Mouse (Mus musculus): ENCODE measurements at regions not wholly inside any gene's neighbourhood (a gene's known extent, or its start where the extent isn't known, plus 50 kb on each side); places are given as distances from the start of the nearest gene placed in this dataset.

DNA sequence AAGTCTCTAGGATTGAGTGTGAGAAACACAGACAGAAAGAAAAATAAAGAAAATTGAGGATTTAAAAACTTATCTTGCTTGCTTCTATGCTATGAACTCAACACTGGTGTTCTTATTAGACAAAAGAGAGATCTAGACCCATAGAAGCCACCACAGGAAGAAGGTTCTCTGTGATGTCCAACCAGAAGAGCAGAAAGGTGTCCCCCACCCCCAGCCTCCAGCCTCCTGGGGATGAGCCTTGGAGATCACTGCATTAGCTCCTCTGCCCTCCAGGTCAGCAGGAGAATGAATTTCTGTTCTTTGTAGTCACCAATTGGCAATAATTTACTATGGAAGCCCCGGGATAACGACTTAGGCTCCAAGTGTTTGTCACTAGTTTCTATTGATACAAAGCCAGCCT lies 444.3 kb upstream of the Cdh4 start:
- Histone ChIP-seq H3K36me3 (ENCODE audit: control insufficient read depth, insufficient read depth, low read length) (no peaks in the 10 kb centered on the region), H3K9me3 (ENCODE audit: control insufficient read depth, low read length) (no peaks in the 10 kb centered on the region), H3K4me2 (replicated peaks; ENCODE audit: low read depth, low read length, severe bottlenecking) (no peak overlapping the region), H3K27me3 (ENCODE audit: control insufficient read depth, insufficient read depth, low read length) (no peaks in the 10 kb centered on the region), H3K9ac (ENCODE audit: low read depth, low read length, severe bottlenecking) (no peak overlapping the region), H3K4me1 (ENCODE audit: control insufficient read depth, insufficient read depth, low read length) (no peaks in the 10 kb centered on the region), H3K4me3 (replicated peaks; ENCODE audit: low read length) (no peak overlapping the region), H3K27ac (replicated peaks; ENCODE audit: low read depth, low read length) (no peak overlapping the region)
- no peak for TF ChIP-seq POLR2A (IDR thresholded peaks at IDR 0.05; ENCODE audit: borderline replicate concordance, extremely low read depth, insufficient read depth, insufficient read length)
- ATAC-seq (ENCODE audit: low FRiP score, low read depth) (no peak), DNase-seq (ENCODE audit: low spot score) (no peak)
- WGBS: 66% methylated on average over 2 of the region's 2 CpGs

DNA sequence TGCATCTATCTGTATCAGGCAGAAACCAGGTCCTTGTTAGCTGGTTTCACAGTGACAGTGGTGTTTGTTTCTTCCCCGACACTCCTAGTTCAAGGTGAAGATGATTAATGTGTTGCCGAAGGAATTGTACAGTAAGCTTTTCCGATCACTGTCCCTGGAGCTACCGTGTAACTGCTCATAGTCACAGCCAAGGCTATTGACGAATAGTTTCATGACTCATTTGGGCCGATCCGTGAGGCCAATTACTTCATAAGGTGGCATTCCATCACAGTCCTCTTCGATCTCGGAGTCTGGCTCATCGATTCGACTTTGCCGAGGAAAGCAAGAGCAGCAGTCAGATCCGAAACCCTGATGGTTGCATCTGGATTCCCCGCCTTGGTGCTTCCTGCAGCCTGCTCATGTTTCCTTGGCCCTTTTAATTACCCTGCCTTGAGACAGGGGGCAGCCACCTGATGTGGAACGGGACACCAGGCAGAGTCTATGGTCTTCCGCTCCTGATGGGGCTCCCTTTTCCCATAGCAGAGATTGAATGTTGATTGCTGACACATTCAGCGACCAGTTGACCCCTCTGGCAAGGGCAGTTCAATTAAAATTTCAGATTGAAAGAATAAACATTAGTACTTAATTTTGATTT lies 441.7 kb upstream of the Cdh4 start:
- no peak overlapping the region for H3K4me2 ChIP-seq (replicated peaks; ENCODE audit: low read depth, low read length, severe bottlenecking)
- H3K27me3 ChIP-seq (ENCODE audit: control insufficient read depth, insufficient read depth, low read length): no peaks in the 10 kb centered on the region
- H3K36me3 ChIP-seq (ENCODE audit: control insufficient read depth, insufficient read depth, low read length): no peaks in the 10 kb centered on the region
- no peak overlapping the region for H3K4me3 ChIP-seq (replicated peaks; ENCODE audit: low read length)
- 60% methylated on average over 17 of the region's 17 CpGs for WGBS
- H3K9me3 ChIP-seq (ENCODE audit: control insufficient read depth, low read length): no peaks in the 10 kb centered on the region
- no peak for TF ChIP-seq POLR2A (IDR thresholded peaks at IDR 0.05; ENCODE audit: borderline replicate concordance, extremely low read depth, insufficient read depth, insufficient read length)
- DNase-seq (ENCODE audit: low spot score) (no peak), ATAC-seq (ENCODE audit: low FRiP score, low read depth) (no peak)
- no peak overlapping the region for H3K27ac ChIP-seq (replicated peaks; ENCODE audit: low read depth, low read length)
- H3K4me1 ChIP-seq (ENCODE audit: control insufficient read depth, insufficient read depth, low read length): no peaks in the 10 kb centered on the region
- no peak overlapping the region for H3K9ac ChIP-seq (ENCODE audit: low read depth, low read length, severe bottlenecking)

DNA sequence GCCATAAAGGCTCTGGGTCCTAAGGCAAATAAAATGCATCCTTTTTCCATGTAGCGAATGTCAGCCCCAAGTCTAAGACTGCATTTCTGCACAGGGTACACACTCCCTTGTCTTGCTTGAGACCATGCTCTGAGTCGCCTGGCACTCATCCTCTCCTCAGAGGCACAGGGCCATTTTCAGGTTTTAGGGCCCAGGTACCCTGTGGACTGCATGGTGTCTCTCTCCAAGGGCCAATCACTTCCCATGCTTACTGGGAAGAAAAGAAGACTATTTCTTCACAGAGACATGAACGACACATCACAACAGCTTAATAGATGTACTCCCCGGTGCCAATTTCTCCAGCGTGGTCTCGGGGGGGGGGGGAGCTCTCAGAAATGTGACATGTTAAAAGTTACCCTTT lies 434.5 kb upstream of the Cdh4 start:
- ATAC-seq (ENCODE audit: low FRiP score, low read depth): no peak
- H3K4me1 ChIP-seq (ENCODE audit: control insufficient read depth, insufficient read depth, low read length): peaks cover 5% of the 10 kb centered on the region; the same call in 1 of the 2 replicates
- no peak overlapping the region for H3K9ac ChIP-seq (ENCODE audit: low read depth, low read length, severe bottlenecking)
- no peak for DNase-seq (ENCODE audit: low spot score)
- no peaks in the 10 kb centered on the region for H3K9me3 ChIP-seq (ENCODE audit: control insufficient read depth, low read length)
- WGBS: 79% methylated on average over 6 of the region's 6 CpGs
- no peak overlapping the region for H3K4me3 ChIP-seq (replicated peaks; ENCODE audit: low read length)
- no peak overlapping the region for H3K4me2 ChIP-seq (replicated peaks; ENCODE audit: low read depth, low read length, severe bottlenecking)
- H3K36me3 ChIP-seq (ENCODE audit: control insufficient read depth, insufficient read depth, low read length): no peaks in the 10 kb centered on the region
- H3K27ac ChIP-seq (replicated peaks; ENCODE audit: low read depth, low read length): no peak overlapping the region
- TF ChIP-seq POLR2A (IDR thresholded peaks at IDR 0.05; ENCODE audit: borderline replicate concordance, extremely low read depth, insufficient read depth, insufficient read length): no peak
- no peaks in the 10 kb centered on the region for H3K27me3 ChIP-seq (ENCODE audit: control insufficient read depth, insufficient read depth, low read length)

DNA sequence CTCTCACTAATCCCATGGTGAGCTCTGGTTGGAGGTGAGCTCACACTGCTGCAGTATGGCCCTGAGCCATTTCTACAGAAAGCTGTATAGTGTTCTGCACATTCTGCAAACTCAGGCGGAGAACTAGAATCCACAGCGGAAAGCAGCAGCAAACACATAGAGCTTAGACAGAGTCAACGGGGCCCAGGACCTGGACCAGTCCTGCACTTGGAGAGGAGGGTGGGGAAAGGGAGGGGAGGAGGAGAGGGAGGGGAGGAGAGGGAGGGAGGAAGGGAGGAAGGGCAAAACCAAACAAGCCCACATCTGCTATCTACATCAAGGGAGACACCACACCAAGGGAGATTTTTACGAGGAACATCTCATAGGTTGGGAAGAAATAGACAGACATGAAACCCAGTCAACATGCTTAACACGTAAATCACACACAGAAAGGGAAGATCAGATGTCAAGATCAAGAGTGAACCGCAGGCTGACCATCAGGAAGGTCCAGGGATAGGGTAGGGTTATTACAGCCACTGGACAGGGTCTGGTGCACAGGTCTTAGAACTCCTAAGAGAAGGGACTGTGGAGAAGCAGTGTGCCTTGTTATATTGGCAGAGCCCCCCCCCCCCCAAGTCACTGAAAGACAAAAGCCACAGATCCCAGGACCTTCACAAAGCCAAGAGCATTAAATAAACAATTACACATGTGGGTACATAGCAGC lies 428.2 kb upstream of the Cdh4 start:
- Histone ChIP-seq H3K9me3 (ENCODE audit: control insufficient read depth, low read length) (no peaks in the 10 kb centered on the region), H3K4me1 (ENCODE audit: control insufficient read depth, insufficient read depth, low read length) (peaks cover 5% of the 10 kb centered on the region; the same call in 1 of the 2 replicates), H3K27me3 (ENCODE audit: control insufficient read depth, insufficient read depth, low read length) (no peaks in the 10 kb centered on the region), H3K4me2 (replicated peaks; ENCODE audit: low read depth, low read length, severe bottlenecking) (no peak overlapping the region), H3K27ac (replicated peaks; ENCODE audit: low read depth, low read length) (no peak overlapping the region), H3K9ac (ENCODE audit: low read depth, low read length, severe bottlenecking) (no peak overlapping the region), H3K4me3 (replicated peaks; ENCODE audit: low read length) (no peak overlapping the region), H3K36me3 (ENCODE audit: control insufficient read depth, insufficient read depth, low read length) (no peaks in the 10 kb centered on the region)
- no peak for TF ChIP-seq POLR2A (IDR thresholded peaks at IDR 0.05; ENCODE audit: borderline replicate concordance, extremely low read depth, insufficient read depth, insufficient read length)
- DNase-seq (ENCODE audit: low spot score): no peak
- 74% methylated on average over 6 of the region's 6 CpGs for WGBS
- ATAC-seq (ENCODE audit: low FRiP score, low read depth): no peak

DNA sequence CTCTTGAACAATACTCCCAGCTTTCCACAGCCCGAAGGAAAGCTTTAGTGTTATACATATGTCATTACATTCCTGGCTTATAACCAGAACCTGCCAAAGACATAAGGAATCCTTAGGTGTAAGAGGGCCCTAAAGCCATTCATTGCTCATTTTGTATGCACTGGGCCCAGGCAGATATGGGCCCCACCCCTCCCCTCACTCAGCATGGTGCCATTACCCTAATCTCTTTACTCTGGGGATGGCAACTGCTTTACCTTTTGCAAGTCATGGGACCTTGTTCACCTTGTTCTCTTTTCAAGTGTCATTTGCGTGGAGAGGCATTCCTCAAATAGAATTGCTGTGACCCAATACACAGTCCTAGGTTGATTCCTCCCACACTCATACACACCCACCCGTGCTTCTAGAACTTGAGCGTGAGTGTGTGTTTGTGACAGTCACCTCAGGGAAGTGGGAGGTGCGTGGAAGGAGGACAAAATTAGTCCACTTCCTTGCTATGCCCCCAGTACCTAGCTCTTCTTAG lies 419.5 kb upstream of the Cdh4 start:
- TF ChIP-seq POLR2A (IDR thresholded peaks at IDR 0.05; ENCODE audit: borderline replicate concordance, extremely low read depth, insufficient read depth, insufficient read length): no peak
- 67% methylated on average over 5 of the region's 5 CpGs for WGBS

More for the DNA sequence above, 419.5 kb upstream of the Cdh4 start:
- Histone ChIP-seq H3K9ac (ENCODE audit: low read depth, low read length, severe bottlenecking) (no peak overlapping the region), H3K4me2 (replicated peaks; ENCODE audit: low read depth, low read length, severe bottlenecking) (no peak overlapping the region), H3K36me3 (ENCODE audit: control insufficient read depth, insufficient read depth, low read length) (no peaks in the 10 kb centered on the region), H3K4me1 (ENCODE audit: control insufficient read depth, insufficient read depth, low read length) (peaks cover 9% of the 10 kb centered on the region; the same call in 1 of the 2 replicates), H3K27ac (replicated peaks; ENCODE audit: low read depth, low read length) (no peak overlapping the region), H3K27me3 (ENCODE audit: control insufficient read depth, insufficient read depth, low read length) (no peaks in the 10 kb centered on the region), H3K4me3 (replicated peaks; ENCODE audit: low read length) (no peak overlapping the region), H3K9me3 (ENCODE audit: control insufficient read depth, low read length) (no peaks in the 10 kb centered on the region)
- DNase-seq (ENCODE audit: low spot score) (no peak), ATAC-seq (ENCODE audit: low FRiP score, low read depth) (no peak)

Data from limb, embryonic 14.5 days (tissue).